Mouse (Mus musculus) limb, embryonic 14.5 days (tissue): ENCODE measurements around the gene Hsdl1. TPM values are rescaled to one million over a fixed set of nuclear protein-coding genes. Genes with fewer than 3 reads are reported as not detected.

Experiments used
- ATAC-seq: fragments of 200-750 bp; cut with Nextera tagmentation; 2 replicates; pipeline ENCODE4 v1.8.0; 2017; ENCODE audit warnings: low read depth, moderate number of reproducible peaks, moderate TSS enrichment; ENCODE audit not compliant: low FRiP score
- DNase-seq: peaks from one replicate; pipeline ENCODE4 v3.0.0-alpha.2; 2015; ENCODE audit warnings: low spot score
- H3K27ac ChIP-seq: fragments of 300-500 bp; sonication (generic); replicated peaks from 2 replicates; pipeline ENCODE4 v1.5.1; 2014; ENCODE audit warnings: low read depth, mild to moderate bottlenecking, low read length, moderate library complexity, mixed read lengths
- H3K27me3 ChIP-seq: fragments of 300-500 bp; sonication (generic); 2 replicates; pipeline ENCODE4 v1.6.1; 2014; ENCODE audit warnings: low read length, mixed read lengths; ENCODE audit not compliant: control insufficient read depth, insufficient read depth
- H3K36me3 ChIP-seq: fragments of 300-500 bp; sonication (generic); 2 replicates; pipeline ENCODE4 v1.6.1; 2014; ENCODE audit warnings: mild to moderate bottlenecking, low read length, moderate library complexity, mixed read lengths; ENCODE audit not compliant: control insufficient read depth, insufficient read depth
- H3K4me1 ChIP-seq: fragments of 300-500 bp; sonication (generic); 2 replicates; pipeline ENCODE4 v1.6.1; 2014; ENCODE audit warnings: antibody characterized with exemption, low read length, mixed read lengths; ENCODE audit not compliant: control insufficient read depth, insufficient read depth
- H3K4me2 ChIP-seq: fragments of 300-500 bp; sonication (generic); replicated peaks from 2 replicates; pipeline ENCODE4 v1.6.1; 2014; ENCODE audit warnings: low read depth, mild to moderate bottlenecking, low read length, moderate library complexity; ENCODE audit not compliant: severe bottlenecking
- H3K4me3 ChIP-seq: fragments of 300-500 bp; sonication (generic); replicated peaks from 2 replicates; pipeline ENCODE4 v1.5.1; 2014; ENCODE audit warnings: low read length
- H3K9ac ChIP-seq: fragments of 300-500 bp; sonication (generic); 2 replicates; pipeline ENCODE4 v1.6.1; 2014; ENCODE audit warnings: mild to moderate bottlenecking, low read depth, low read length, moderate library complexity; ENCODE audit not compliant: severe bottlenecking
- H3K9me3 ChIP-seq: fragments of 300-500 bp; sonication (generic); 2 replicates; pipeline ENCODE4 v1.6.1; 2016; ENCODE audit warnings: low read length; ENCODE audit not compliant: control insufficient read depth
- POLR2A ChIP-seq: fragments of 200-500 bp; IDR thresholded peaks from 2 replicates; pipeline ENCODE4 v1.8.0; 2012; ENCODE audit warnings: inconsistent platforms, mild to moderate bottlenecking, moderate library complexity, borderline replicate concordance; ENCODE audit not compliant: insufficient read depth, insufficient read length; ENCODE audit errors: extremely low read depth
- WGBS: fragments of 180-500 bp; shearing (Covaris S2); extraction: QIAGEN DNeasy Blood & Tissue Kit; methylation state at CpG from one replicate; pipeline ENCODE4 v1.1.7; 2014; 5-methylcytosine and 5-hydroxymethylcytosine counted together
- polyA plus RNA-seq, 2 experiments: library from polyadenylated mRNA; depleted of rRNA in 1 of 2; stranded (reverse) in 1 of 2; unstranded in 1 of 2; fragments of >200 nt; fragmentation: Nextera tagmentation in 1 of 2; extraction: Ambion mirVana in 1 of 2; gene quantifications; 2 replicates each; pipeline versions ENCODE4 v1.2.1 to v1.2.3; 2012 to 2014

The Hsdl1 gene
- polyA plus RNA-seq, 2 experiments, result 15.5 to 34.2 TPM

DNA sequence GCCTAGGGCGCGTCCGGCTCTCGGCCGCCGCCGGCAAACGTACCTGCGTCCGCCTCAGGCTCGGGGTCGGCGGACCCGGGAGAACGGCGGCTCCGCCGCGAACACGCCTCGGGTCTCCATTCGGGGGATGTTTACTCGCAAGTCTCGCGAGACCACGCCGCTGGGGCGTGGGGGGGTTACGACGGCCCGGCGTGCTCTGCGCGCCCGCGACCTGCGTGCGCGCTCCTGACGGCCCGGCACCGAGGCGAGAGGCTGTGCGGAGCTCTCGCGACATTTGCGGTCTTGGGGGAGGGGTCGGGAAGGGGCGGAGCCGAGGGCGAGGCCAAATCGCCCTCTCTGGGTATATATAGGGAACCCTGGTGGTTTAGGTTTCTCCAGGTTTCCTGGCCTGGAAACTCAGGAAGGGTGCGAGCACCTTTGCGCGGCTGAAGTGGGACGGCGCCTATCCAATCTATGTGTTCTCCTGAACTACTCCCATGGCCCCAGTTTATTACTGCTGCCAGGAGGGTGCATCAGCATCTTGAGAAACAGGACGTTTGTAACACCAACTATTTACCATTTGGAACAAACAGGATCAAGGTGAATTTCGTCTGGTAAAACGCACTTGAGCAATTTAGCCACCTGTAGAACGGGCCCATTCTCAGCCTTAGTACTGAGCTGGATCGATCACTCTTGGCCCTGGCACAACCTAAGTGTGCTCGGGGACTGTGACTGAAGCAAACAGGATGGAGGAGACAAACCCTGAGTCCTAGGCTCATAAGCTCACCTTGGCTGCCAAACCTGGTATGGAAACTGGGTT is 16.2 kb downstream of the Hsdl1 start, which contains the start of gene Mbtps1:
Mbtps1 (minus strand) TSS at position 133 of the 799 bp plus-strand sequence.
- Histone ChIP-seq H3K27me3 (no peaks in the 10 kb centered on the region), H3K36me3 (peaks cover 21% of the 10 kb centered on the region), H3K4me3 (peak within 1 kb of the TSS; percentile 78), H3K4me1 (peaks cover 19% of the 10 kb centered on the region), H3K27ac (peak within 1 kb of the TSS; percentile 90), H3K9me3 (no peaks in the 10 kb centered on the region), H3K4me2 (peak within 1 kb of the TSS; percentile 78), H3K9ac (peak within 1 kb of the TSS; percentile 88)
- DNase-seq (peak; percentile 93), ATAC-seq (peak; percentile 97)
- 9% methylated on average over 43 of the region's 63 CpGs for WGBS
- TF ChIP-seq POLR2A, result peak; percentile 98; the same call in 1 of the 2 replicates

- Histone ChIP-seq H3K4me2 (peak overlapping the region; percentile 78), H3K36me3 (peaks cover 14% of the 10 kb centered on the region), H3K27me3 (no peaks in the 10 kb centered on the region), H3K9ac (peak overlapping the region; percentile 88), H3K27ac (peak overlapping the region; percentile 90), H3K4me3 (peak overlapping the region; percentile 78), H3K9me3 (no peaks in the 10 kb centered on the region), H3K4me1 (peaks cover 19% of the 10 kb centered on the region)
- 1% methylated on average over 55 of the region's 55 CpGs for WGBS
- TF ChIP-seq POLR2A, result peak; percentile 14; the same call in 1 of the 2 replicates
- peak; percentile 92 for ATAC-seq
- peak; percentile 66 for DNase-seq
Measured at GRCm38 (mm10) chr8:119557821-119558602, 17.0 kb downstream of the Hsdl1 start.

DNA sequence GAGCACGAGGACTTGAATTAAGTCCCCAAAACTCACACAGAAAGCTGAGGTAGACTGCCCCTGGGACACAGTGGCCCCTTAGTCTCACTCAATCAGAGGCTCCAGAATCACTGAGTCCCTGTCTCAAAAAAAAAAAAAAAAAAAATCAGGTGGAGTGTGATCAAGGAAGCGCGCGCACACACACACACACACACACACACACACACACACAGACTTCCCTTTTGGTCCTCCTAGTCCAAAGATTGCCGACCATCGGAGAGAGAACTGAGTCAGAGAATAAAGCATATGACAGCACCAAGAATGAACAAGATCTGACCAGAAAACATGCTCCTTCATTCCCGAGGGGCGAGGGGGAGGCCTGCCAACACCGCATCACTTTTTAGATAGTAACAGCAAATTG is 17.9 kb downstream of the Hsdl1 start:
- Histone ChIP-seq H3K4me2 (peak overlapping the region; percentile 78), H3K4me3 (peak overlapping the region; percentile 78), H3K36me3 (peaks cover 5% of the 10 kb centered on the region; the same call in 1 of the 2 replicates), H3K4me1 (peaks cover 19% of the 10 kb centered on the region), H3K27me3 (no peaks in the 10 kb centered on the region), H3K9ac (peak overlapping the region; percentile 88), H3K27ac (no peak overlapping the region), H3K9me3 (no peaks in the 10 kb centered on the region)
- ATAC-seq (no peak), DNase-seq (no peak)
- TF ChIP-seq POLR2A, result no peak
- WGBS, result 72% methylated on average over 9 of the region's 9 CpGs

DNA sequence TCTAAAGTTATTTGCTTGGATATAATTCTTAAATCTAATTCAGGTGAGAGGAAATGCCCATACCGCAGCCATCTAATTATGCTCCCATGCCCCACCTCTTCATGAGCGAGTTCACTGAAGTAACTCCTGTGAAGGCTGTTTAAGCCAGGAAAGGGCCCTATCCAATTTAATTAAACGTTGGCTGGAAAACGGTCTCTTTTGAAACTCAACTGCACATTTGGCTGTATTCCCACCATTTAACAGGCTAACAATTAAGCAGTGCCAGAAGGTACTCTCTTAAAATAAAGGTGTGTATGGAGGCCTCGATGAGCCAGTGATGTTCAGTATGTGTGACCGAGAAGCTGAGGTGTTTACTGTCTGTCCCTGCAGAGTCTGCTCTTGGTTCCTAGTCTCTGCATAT is 19.1 kb downstream of the Hsdl1 start:
- Histone ChIP-seq H3K27me3 (no peaks in the 10 kb centered on the region), H3K4me2 (no peak overlapping the region), H3K4me3 (no peak overlapping the region), H3K4me1 (peaks cover 19% of the 10 kb centered on the region), H3K9me3 (no peaks in the 10 kb centered on the region), H3K27ac (no peak overlapping the region), H3K36me3 (no peaks in the 10 kb centered on the region), H3K9ac (0 out of 2 replicates have a peak overlapping the region, but pooled peaks have one; percentile 16)
- WGBS, result 55% methylated on average over 6 of the region's 6 CpGs
- DNase-seq (no peak), ATAC-seq (no peak)
- TF ChIP-seq POLR2A, result no peak

DNA sequence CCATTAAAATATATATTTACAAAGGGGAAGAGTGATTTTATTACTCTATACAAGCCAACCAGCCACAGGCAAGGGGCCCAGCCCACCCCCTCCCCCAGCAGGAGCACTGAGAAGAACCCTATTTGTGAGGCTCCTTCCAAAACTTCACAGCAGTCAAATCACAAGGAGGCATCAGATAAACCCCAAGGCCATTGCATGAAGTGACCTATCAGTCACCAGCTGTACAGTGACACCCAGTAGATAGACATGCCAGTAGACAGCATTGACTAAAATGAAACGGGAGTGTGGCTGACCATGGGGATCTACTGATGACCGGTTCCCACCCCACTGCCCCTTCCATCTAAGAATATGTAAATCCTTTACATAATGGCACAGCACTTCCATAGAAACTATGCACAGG is 22.0 kb downstream of the Hsdl1 start:
- Histone ChIP-seq H3K4me3 (no peak overlapping the region), H3K27me3 (no peaks in the 10 kb centered on the region), H3K36me3 (peaks cover 3% of the 10 kb centered on the region), H3K4me1 (peaks cover 9% of the 10 kb centered on the region; the same call in 1 of the 2 replicates), H3K27ac (no peak overlapping the region), H3K9me3 (no peaks in the 10 kb centered on the region), H3K4me2 (no peak overlapping the region), H3K9ac (no peak overlapping the region)
- no peak for TF ChIP-seq POLR2A
- ATAC-seq (no peak), DNase-seq (no peak)
- WGBS, result 69% methylated on average over 2 of the region's 2 CpGs
